Mouse (Mus musculus) olfactory bulb, adult 2 months (tissue): ENCODE measurements around the gene Ranbp10. TPM values are rescaled to one million over a fixed set of nuclear protein-coding genes. Genes with fewer than 3 reads are reported as not detected.

Source experiments
- H3K27ac ChIP-seq: fragments of 200-500 bp; 2 replicates; pipeline ENCODE4 v1.5.1; 2012; ENCODE audit warnings: low read depth, low read length; ENCODE audit not compliant: insufficient read depth
- H3K4me1 ChIP-seq: fragments of 200-500 bp; 2 replicates; pipeline ENCODE4 v1.6.1; 2012; ENCODE audit warnings: low read length; ENCODE audit not compliant: control insufficient read depth, insufficient read depth
- H3K4me3 ChIP-seq: fragments of 200-500 bp; 2 replicates; pipeline ENCODE4 v1.5.1; 2012; ENCODE audit warnings: mild to moderate bottlenecking, low read depth, low read length, moderate library complexity; ENCODE audit not compliant: insufficient read depth
- CTCF ChIP-seq: fragments of 200-500 bp; IDR thresholded peaks from 2 replicates; pipeline ENCODE4 v1.5.1; 2012; ENCODE audit warnings: low read depth, mild to moderate bottlenecking, low read length, moderate library complexity; ENCODE audit not compliant: insufficient read depth
- POLR2A ChIP-seq: fragments of 200-500 bp; IDR thresholded peaks from 2 replicates; pipeline ENCODE4 v1.6.1; 2012; ENCODE audit warnings: mild to moderate bottlenecking, low read depth, low read length, moderate library complexity; ENCODE audit not compliant: insufficient read depth
- WGBS: fragments of 180-500 bp; shearing (Covaris S2); methylation state at CpG from one replicate; pipeline ENCODE4 v1.1.7; 2018; 5-methylcytosine and 5-hydroxymethylcytosine counted together
- polyA plus RNA-seq: library from polyadenylated mRNA; stranded (reverse); fragments of >200 nt; gene quantifications from 2 replicates; pipeline ENCODE4 v1.2.4, GENCODE M21; 2012; ENCODE audit warnings: low replicate concordance; ENCODE audit not compliant: missing spikeins, insufficient read depth, insufficient read length

Gene Ranbp10
- polyA plus RNA-seq, 1 experiment, result not detected

GRCm38 (mm10) chr8:105812511-105812910 is 14.6 kb downstream of the Ranbp10 start:
- 79% methylated on average over 5 of the region's 5 CpGs for WGBS
- Histone ChIP-seq H3K4me1 (peaks cover 5% of the 10 kb centered on the region), H3K4me3 (no peak overlapping the region), H3K27ac (no peak overlapping the region)
- TF ChIP-seq CTCF (no peak), POLR2A (no peak)

GRCm38 (mm10) chr8:105811543-105811942 is 15.6 kb downstream of the Ranbp10 start:
- Histone ChIP-seq H3K27ac (no peak overlapping the region), H3K4me3 (no peak overlapping the region), H3K4me1 (peaks cover 5% of the 10 kb centered on the region)
- no peak for TF ChIP-seq CTCF
- TF ChIP-seq POLR2A, result no peak
- 75% methylated on average over 3 of the region's 3 CpGs for WGBS

- Histone ChIP-seq H3K4me1 (peaks cover 5% of the 10 kb centered on the region), H3K27ac (no peak overlapping the region), H3K4me3 (no peak overlapping the region)
- TF ChIP-seq POLR2A (no peak), CTCF (no peak)
- WGBS, result 82% methylated on average over 10 of the region's 10 CpGs
These were observed 16.1 kb downstream of the Ranbp10 start for GRCm38 (mm10) chr8:105811061-105811460.

- Histone ChIP-seq H3K4me1 (peaks cover 5% of the 10 kb centered on the region), H3K27ac (no peak overlapping the region), H3K4me3 (no peak overlapping the region)
- WGBS, result 88% methylated on average over 6 of the region's 6 CpGs
- TF ChIP-seq CTCF, result no peak
- TF ChIP-seq POLR2A, result no peak
These were observed 16.8 kb downstream of the Ranbp10 start for GRCm38 (mm10) chr8:105810245-105810786.

DNA sequence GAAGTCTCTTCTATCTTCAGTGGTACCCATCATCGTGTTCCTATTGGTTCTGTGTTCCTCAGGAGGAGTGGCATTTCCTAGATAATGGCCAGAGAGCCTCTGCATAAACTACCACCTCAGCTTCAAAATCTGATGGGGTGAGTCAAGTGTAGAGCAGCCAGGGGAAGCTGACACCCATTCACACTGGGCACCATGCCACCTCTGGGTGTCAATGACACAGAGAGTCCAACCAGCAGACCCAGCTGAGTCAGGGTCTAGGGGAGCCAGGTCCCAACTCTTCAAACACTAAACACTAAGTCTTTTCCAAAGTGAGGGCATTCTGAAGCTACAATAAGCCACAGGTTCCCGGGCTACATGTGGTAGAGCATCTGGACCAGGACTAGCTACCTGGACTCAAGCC is 18.7 kb downstream of the Ranbp10 start:
- peaks cover 5% of the 10 kb centered on the region for H3K4me1 ChIP-seq
- WGBS, result 91% methylated on average over 2 of the region's 2 CpGs
- no peak overlapping the region for H3K27ac ChIP-seq
- no peak for TF ChIP-seq POLR2A
- no peak for TF ChIP-seq CTCF
- no peak overlapping the region for H3K4me3 ChIP-seq

GRCm38 (mm10) chr8:105807766-105808165 is 19.4 kb downstream of the Ranbp10 start:
- Histone ChIP-seq H3K4me3 (no peak overlapping the region), H3K4me1 (peaks cover 5% of the 10 kb centered on the region), H3K27ac (no peak overlapping the region)
- no peak for TF ChIP-seq POLR2A
- TF ChIP-seq CTCF, result no peak
- WGBS, result 33% methylated on average over 5 of the region's 5 CpGs

DNA sequence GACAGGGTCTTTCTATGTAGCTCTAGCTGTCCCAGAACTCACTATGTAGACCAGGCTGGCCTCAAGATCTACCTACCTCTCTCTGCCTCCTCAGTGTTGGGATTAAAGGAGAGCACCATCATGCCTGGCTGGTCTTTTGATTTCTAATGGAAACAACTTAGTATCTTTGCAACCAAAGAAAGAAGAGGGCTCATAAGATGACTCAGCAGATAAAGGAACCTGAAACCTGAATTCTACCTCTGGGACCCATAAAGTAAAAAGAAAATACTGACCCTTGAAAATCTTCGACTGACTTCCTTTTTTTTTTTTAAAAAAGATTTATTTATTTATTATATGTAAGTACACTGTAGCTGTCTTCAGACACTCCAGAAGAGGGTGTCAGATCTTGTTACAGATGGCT is 21.2 kb downstream of the Ranbp10 start:
- TF ChIP-seq POLR2A (no peak), CTCF (no peak)
- Histone ChIP-seq H3K4me3 (no peak overlapping the region), H3K4me1 (peaks cover 3% of the 10 kb centered on the region), H3K27ac (no peak overlapping the region)
- WGBS, result 74% methylated on average over 1 of the region's 1 CpGs

GRCm38 (mm10) chr8:105805346-105805745 is 21.8 kb downstream of the Ranbp10 start:
- WGBS, result 50% methylated on average over 3 of the region's 3 CpGs
- Histone ChIP-seq H3K27ac (no peak overlapping the region), H3K4me3 (no peak overlapping the region), H3K4me1 (peaks cover 2% of the 10 kb centered on the region; the same call in 1 of the 2 replicates)
- no peak for TF ChIP-seq POLR2A

GRCm38 (mm10) chr8:105804797-105805196 is 22.4 kb downstream of the Ranbp10 start:
- Histone ChIP-seq H3K4me3 (no peak overlapping the region), H3K27ac (no peak overlapping the region), H3K4me1 (peaks cover 2% of the 10 kb centered on the region; the same call in 1 of the 2 replicates)
- WGBS, result 90% methylated on average over 7 of the region's 7 CpGs
- TF ChIP-seq POLR2A, result no peak

- Histone ChIP-seq H3K4me3 (no peak overlapping the region), H3K4me1 (peaks cover 6% of the 10 kb centered on the region; the same call in 1 of the 2 replicates), H3K27ac (no peak overlapping the region)
- TF ChIP-seq POLR2A (no peak), CTCF (no peak)
- WGBS, result 91% methylated on average over 6 of the region's 6 CpGs
These were observed 25.8 kb downstream of the Ranbp10 start for GRCm38 (mm10) chr8:105801153-105801904.
